Mouse (Mus musculus) neutrophil, adult 59 days (primary cell): ENCODE results near the gene Snph. TPM values are rescaled to one million over a fixed set of nuclear protein-coding genes. Genes with fewer than 3 reads are reported as not detected.

ENCODE experiments used
- total RNA-seq, 2 experiments: library from RNA; stranded (reverse); gene quantifications; 1 replicate in 1 of 2; 2 replicates in 1 of 2; pipeline ENCODE4 v1.2.4; 2023

Snph gene
- total RNA-seq, result 1 to 10 TPM; 5.1 to 7.6 TPM

DNA sequence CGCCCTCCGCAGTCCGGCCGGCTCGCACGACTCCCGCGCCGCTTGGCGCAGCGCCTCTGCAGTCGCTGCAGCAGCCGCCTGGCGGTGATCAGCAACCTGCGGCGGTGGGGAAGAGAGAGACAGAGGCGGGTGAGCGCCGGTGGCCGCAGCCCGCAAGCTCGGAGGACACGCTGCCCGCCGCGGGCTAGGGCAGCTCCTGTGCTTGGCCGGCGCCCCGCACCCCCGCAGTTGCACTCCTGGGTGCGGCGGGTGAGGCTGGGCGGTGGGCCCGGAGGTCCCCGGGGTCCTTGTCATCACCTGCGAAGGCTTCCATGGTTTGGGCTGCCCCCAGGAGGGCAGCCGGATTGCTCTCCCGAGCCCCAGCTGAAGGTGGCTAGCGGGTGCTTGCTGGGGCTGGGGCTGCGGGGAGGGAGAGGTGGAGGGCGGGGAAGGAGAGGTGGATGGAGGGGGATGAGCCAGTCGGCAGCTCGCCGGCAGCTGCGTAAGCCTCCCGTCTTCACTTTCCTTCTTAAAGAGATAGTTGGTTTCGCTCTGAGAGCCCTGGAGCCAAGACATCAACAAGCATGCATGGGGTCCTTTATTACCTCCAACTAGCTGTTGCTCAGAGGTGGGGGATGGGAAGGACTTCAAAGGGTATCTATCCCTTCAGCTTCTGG lies at the start of gene Snph:
Snph (minus strand) TSS at position 435 of the 656 bp plus-strand sequence.

DNA sequence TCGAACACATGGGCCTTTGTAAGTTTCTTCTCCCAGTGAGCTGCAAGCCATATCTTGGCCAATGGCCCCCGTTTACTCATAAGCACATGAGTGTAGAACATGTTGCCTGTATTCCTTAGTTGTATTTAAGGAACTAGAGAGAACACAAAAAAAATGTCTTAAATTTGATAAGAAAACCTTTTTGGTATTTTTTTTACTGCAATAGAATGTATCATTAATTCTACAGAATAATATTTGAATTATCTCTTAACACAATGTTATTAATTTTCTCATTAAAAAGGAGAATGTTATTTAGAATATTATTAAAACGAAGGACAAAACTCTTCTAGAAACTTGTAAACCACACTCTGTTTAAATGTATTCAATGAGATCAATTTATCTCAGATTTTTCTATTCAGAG lies 36.0 kb upstream of the Snph start, which contains the start of gene Rad21l:
Rad21l (minus strand) TSS at position 101 of the 400 bp plus-strand sequence.

DNA sequence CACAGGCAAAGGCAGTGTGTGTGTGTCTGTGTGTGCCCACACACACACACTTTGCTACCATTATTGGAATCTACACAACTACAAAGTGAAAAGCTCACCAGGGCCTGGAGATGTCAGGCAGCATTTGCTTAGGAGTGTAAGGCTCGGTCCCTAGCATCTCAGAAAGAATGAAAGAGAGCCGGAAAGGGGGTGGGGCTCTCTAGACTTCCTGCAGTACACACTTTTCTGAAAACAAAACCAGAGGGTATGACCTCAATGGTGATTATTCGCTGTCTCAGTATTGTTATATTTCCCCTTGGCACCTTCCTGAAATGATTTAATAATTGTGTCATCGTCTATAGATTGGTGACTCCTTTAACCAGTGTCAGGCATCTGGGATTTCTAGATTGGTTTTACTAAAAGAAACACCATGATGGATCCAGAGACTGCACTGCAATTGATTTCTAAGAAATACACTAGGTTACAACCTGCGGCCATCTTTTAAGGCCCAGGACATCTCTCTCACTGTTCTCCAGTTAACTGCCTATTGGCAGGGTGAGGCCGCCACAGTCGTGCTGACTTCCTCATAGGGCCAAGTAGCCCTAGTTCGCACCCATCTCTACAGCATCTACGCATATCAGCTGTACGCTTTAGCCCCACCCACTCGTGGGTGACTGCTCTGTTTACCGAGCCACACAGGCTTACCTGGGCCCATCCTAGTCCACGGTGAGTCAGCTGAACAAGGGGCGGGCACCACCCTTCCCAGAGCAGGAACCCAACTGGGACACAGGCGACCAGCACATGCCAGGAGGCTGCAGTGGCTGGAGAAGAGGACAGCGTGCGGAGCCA lies 60.3 kb downstream of the Snph start, which contains the start of gene Sdcbp2:
Sdcbp2 (plus strand) TSS at position 750 of the 828 bp plus-strand sequence.

GRCm38 (mm10) chr2:151542323-151543062 lies 89.9 kb downstream of the Snph start, which contains the start of gene Fkbp1a:
Fkbp1a (plus strand) TSS chr2:151542483.

Other genes starting within 250 kb of the Snph start
- not detected for gene 4921509C19Rik, start 156.4 kb downstream of the Snph start, total RNA-seq
- gene Nsfl1c, start 138.4 kb downstream of the Snph start, total RNA-seq, result 10 to 100 TPM; 37.6 to 45.7 TPM
- 10 to 100 TPM; 30.7 to 46.9 TPM for gene Fkbp1a, start 90.1 kb downstream of the Snph start, total RNA-seq
- gene Sdcbp2, start 60.0 kb downstream of the Snph start, total RNA-seq, result not detected
- gene Rad21l, start 35.9 kb upstream of the Snph start, total RNA-seq, result not detected
- not detected for gene Tmem74b, start 69.4 kb upstream of the Snph start, total RNA-seq
- gene Psmf1, start 111.6 kb upstream of the Snph start, total RNA-seq, result 10 to 100 TPM; 21.2 to 28.6 TPM
- gene Rspo4, start 210.3 kb upstream of the Snph start, total RNA-seq, result not detected